Mouse (Mus musculus) forebrain, embryonic 13.5 days (tissue): Measurements from ENCODE around the gene Acot1. TPM values are rescaled to one million over a fixed set of nuclear protein-coding genes. Genes with fewer than 3 reads are reported as not detected.
A peak's percentile ranks its signal among the peaks of the same experiment; 100 is the strongest.
"Not testable (repeated sequence)": the region's sequence is repeated elsewhere in the genome, so short reads cannot be mapped to it uniquely, and the experiment has no call there.

Experiments
- ATAC-seq: fragments of 200-750 bp; cut with Nextera tagmentation; 2 replicates; pipeline ENCODE4 v1.8.0; 2017
- H3K27ac ChIP-seq: fragments of 300-500 bp; sonication (generic); 2 replicates; pipeline ENCODE4 v1.5.1; 2015; ENCODE audit warnings: inconsistent platforms, mild to moderate bottlenecking, moderate library complexity
- H3K27me3 ChIP-seq: fragments of 300-500 bp; sonication (generic); 2 replicates; pipeline ENCODE4 v1.6.1; 2015; ENCODE audit warnings: mild to moderate bottlenecking, inconsistent platforms
- H3K36me3 ChIP-seq: fragments of 300-500 bp; sonication (generic); 2 replicates; pipeline ENCODE4 v1.6.1; 2015; ENCODE audit warnings: mild to moderate bottlenecking, inconsistent platforms; ENCODE audit not compliant: poor library complexity, severe bottlenecking
- H3K4me1 ChIP-seq: fragments of 300-500 bp; sonication (generic); 2 replicates; pipeline ENCODE4 v1.6.1; 2015; ENCODE audit warnings: inconsistent platforms
- H3K4me2 ChIP-seq: fragments of 300-500 bp; sonication (generic); 2 replicates; pipeline ENCODE4 v1.6.1; 2015; ENCODE audit warnings: inconsistent platforms, mild to moderate bottlenecking, moderate library complexity
- H3K4me3 ChIP-seq: fragments of 300-500 bp; sonication (generic); 2 replicates; pipeline ENCODE4 v1.5.1; 2015; ENCODE audit warnings: mild to moderate bottlenecking, inconsistent platforms
- H3K9ac ChIP-seq: fragments of 300-500 bp; sonication (generic); 2 replicates; pipeline ENCODE4 v1.6.1; 2015; ENCODE audit warnings: mild to moderate bottlenecking, inconsistent platforms
- H3K9me3 ChIP-seq: fragments of 300-500 bp; sonication (generic); replicated peaks from 2 replicates; pipeline ENCODE4 v1.6.1; 2016; ENCODE audit warnings: inconsistent platforms
- WGBS: fragments of 180-500 bp; shearing (Covaris S2); methylation state at CpG from one replicate; pipeline ENCODE4 v1.1.7; 2015; 5-methylcytosine and 5-hydroxymethylcytosine counted together
- polyA plus RNA-seq: library from polyadenylated mRNA; unstranded; fragments of >200 nt; fragmentation: Nextera tagmentation; extraction: Ambion mirVana; gene quantifications from 2 replicates; pipeline ENCODE4 v1.2.1, GENCODE M21; 2015

Acot1 gene
- polyA plus RNA-seq, 1 experiment from 2014 or later: 54.0 TPM

GRCm38 (mm10) chr12:83998341-83999107 lies 10.8 kb upstream of the Acot1 start:
- no peak overlapping the region for H3K4me2 ChIP-seq
- H3K4me3 ChIP-seq: no peak overlapping the region
- no peaks in the 10 kb centered on the region for H3K27me3 ChIP-seq
- H3K9me3 ChIP-seq: peaks cover 11% of the 10 kb centered on the region
- no peaks in the 10 kb centered on the region for H3K4me1 ChIP-seq
- peak; percentile 41; the same call in 1 of the 2 replicates for ATAC-seq
- 66% methylated on average over 11 of the region's 11 CpGs for WGBS
- H3K36me3 ChIP-seq: peaks cover 3% of the 10 kb centered on the region; the same call in 1 of the 2 replicates
- H3K27ac ChIP-seq: peak overlapping the region; percentile 59; the same call in 1 of the 2 replicates
- no peak overlapping the region for H3K9ac ChIP-seq

- not testable (repeated sequence) for H3K4me1 ChIP-seq, H3K27ac ChIP-seq, H3K27me3 ChIP-seq, H3K4me2 ChIP-seq, H3K36me3 ChIP-seq, H3K4me3 ChIP-seq, ATAC-seq, H3K9ac ChIP-seq
- H3K9me3 ChIP-seq: peaks cover 11% of the 10 kb centered on the region
- WGBS: 83% methylated on average over 8 of the region's 8 CpGs
Observed at GRCm38 (mm10) chr12:83999237-83999636, 10.1 kb upstream of the Acot1 start.

GRCm38 (mm10) chr12:84000418-84000817 lies 8.9 kb upstream of the Acot1 start:
- Histone ChIP-seq H3K9ac (no peak overlapping the region), H3K27me3 (no peaks in the 10 kb centered on the region), H3K4me2 (no peak overlapping the region), H3K27ac (no peak overlapping the region), H3K9me3 (peaks cover 11% of the 10 kb centered on the region), H3K4me1 (no peaks in the 10 kb centered on the region), H3K4me3 (no peak overlapping the region), H3K36me3 (no peaks in the 10 kb centered on the region)
- 89% methylated on average over 3 of the region's 3 CpGs for WGBS
- no peak for ATAC-seq

GRCm38 (mm10) chr12:84003866-84004265 lies 5.4 kb upstream of the Acot1 start:
- Histone ChIP-seq H3K9ac (no peak overlapping the region), H3K9me3 (peaks cover 11% of the 10 kb centered on the region), H3K4me2 (no peak overlapping the region), H3K36me3 (no peaks in the 10 kb centered on the region), H3K27me3 (no peaks in the 10 kb centered on the region), H3K4me3 (no peak overlapping the region), H3K27ac (no peak overlapping the region), H3K4me1 (peaks cover 5% of the 10 kb centered on the region)
- no peak for ATAC-seq
- 91% methylated on average over 1 of the region's 1 CpGs for WGBS

GRCm38 (mm10) chr12:84008251-84008650 lies 1.0 kb upstream of the Acot1 start:
- no peak for ATAC-seq
- Histone ChIP-seq H3K27me3 (no peaks in the 10 kb centered on the region), H3K9ac (no peak overlapping the region), H3K27ac (peak overlapping the region; percentile 31; the same call in 1 of the 2 replicates), H3K4me2 (0 out of 2 replicates have a peak overlapping the region, but pooled peaks have one; percentile 65), H3K4me3 (no peak overlapping the region), H3K36me3 (no peaks in the 10 kb centered on the region), H3K4me1 (peaks cover 36% of the 10 kb centered on the region), H3K9me3 (no peaks in the 10 kb centered on the region)
- WGBS: 89% methylated on average over 12 of the region's 12 CpGs

- H3K4me3 ChIP-seq: peak overlapping the region; percentile 48
- ATAC-seq: no peak
- no peaks in the 10 kb centered on the region for H3K27me3 ChIP-seq
- peak overlapping the region; percentile 31 for H3K27ac ChIP-seq
- H3K9me3 ChIP-seq: no peaks in the 10 kb centered on the region
- WGBS: 51% methylated on average over 8 of the region's 8 CpGs
- H3K4me2 ChIP-seq: peak overlapping the region; percentile 65
- H3K36me3 ChIP-seq: no peaks in the 10 kb centered on the region
- H3K4me1 ChIP-seq: peaks cover 36% of the 10 kb centered on the region
- H3K9ac ChIP-seq: peak overlapping the region; percentile 70; the same call in 1 of the 2 replicates
Observed at GRCm38 (mm10) chr12:84008729-84009128, 561 bp upstream of the Acot1 start.

GRCm38 (mm10) chr12:84010201-84010600 lies 911 bp downstream of the Acot1 start:
- Histone ChIP-seq H3K36me3 (no peaks in the 10 kb centered on the region; the same call in 1 of the 2 replicates), H3K27me3 (no peaks in the 10 kb centered on the region), H3K9me3 (no peaks in the 10 kb centered on the region), H3K9ac (peak overlapping the region; percentile 43), H3K4me3 (peak overlapping the region; percentile 48), H3K27ac (no peak overlapping the region), H3K4me1 (peaks cover 36% of the 10 kb centered on the region), H3K4me2 (peak overlapping the region; percentile 65)
- 79% methylated on average over 3 of the region's 3 CpGs for WGBS
- no peak for ATAC-seq

GRCm38 (mm10) chr12:84011251-84012040 lies 2.2 kb downstream of the Acot1 start:
- Histone ChIP-seq H3K4me2 (peak overlapping the region; percentile 65), H3K9me3 (no peaks in the 10 kb centered on the region), H3K27ac (peak overlapping the region; percentile 68), H3K27me3 (no peaks in the 10 kb centered on the region), H3K4me3 (peak overlapping the region; percentile 48), H3K36me3 (no peaks in the 10 kb centered on the region; the same call in 1 of the 2 replicates), H3K4me1 (peaks cover 36% of the 10 kb centered on the region), H3K9ac (peak overlapping the region; percentile 49)
- 18% methylated on average over 12 of the region's 12 CpGs for WGBS
- peak; percentile 82 for ATAC-seq

- 66% methylated on average over 6 of the region's 6 CpGs for WGBS
- Histone ChIP-seq H3K9me3 (no peaks in the 10 kb centered on the region), H3K36me3 (peaks cover 6% of the 10 kb centered on the region), H3K9ac (no peak overlapping the region), H3K4me3 (no peak overlapping the region), H3K4me1 (peaks cover 36% of the 10 kb centered on the region), H3K27ac (peak overlapping the region; percentile 31; the same call in 1 of the 2 replicates), H3K27me3 (no peaks in the 10 kb centered on the region), H3K4me2 (no peak overlapping the region)
- no peak for ATAC-seq
Observed at GRCm38 (mm10) chr12:84013130-84013529, 3.8 kb downstream of the Acot1 start.

GRCm38 (mm10) chr12:84013701-84014100 lies 4.4 kb downstream of the Acot1 start:
- Histone ChIP-seq H3K4me1 (peaks cover 33% of the 10 kb centered on the region), H3K27ac (no peak overlapping the region), H3K4me2 (no peak overlapping the region), H3K9me3 (no peaks in the 10 kb centered on the region), H3K36me3 (peaks cover 6% of the 10 kb centered on the region), H3K9ac (no peak overlapping the region), H3K4me3 (no peak overlapping the region), H3K27me3 (no peaks in the 10 kb centered on the region)
- no peak for ATAC-seq
- 95% methylated on average over 7 of the region's 7 CpGs for WGBS

- not testable (repeated sequence) for H3K9ac ChIP-seq, H3K4me1 ChIP-seq, H3K4me2 ChIP-seq, ATAC-seq, H3K4me3 ChIP-seq, H3K27me3 ChIP-seq, H3K9me3 ChIP-seq, H3K27ac ChIP-seq, H3K36me3 ChIP-seq
- WGBS: 70% methylated on average over 7 of the region's 7 CpGs
Observed at GRCm38 (mm10) chr12:84020528-84020927, 11.2 kb downstream of the Acot1 start.

- not testable (repeated sequence) for ATAC-seq, H3K9ac ChIP-seq, H3K27ac ChIP-seq, H3K4me3 ChIP-seq, H3K4me1 ChIP-seq, H3K36me3 ChIP-seq, H3K4me2 ChIP-seq, H3K9me3 ChIP-seq, H3K27me3 ChIP-seq
- WGBS: 92% methylated on average over 4 of the region's 4 CpGs
Observed at GRCm38 (mm10) chr12:84022266-84022665, 13.0 kb downstream of the Acot1 start.
